Mouse (Mus musculus) heart, postnatal 25 days (tissue): Measurements from ENCODE around the gene Gm10961. TPM values are rescaled to one million over a fixed set of nuclear protein-coding genes. Genes with fewer than 3 reads are reported as not detected.

Experiments
- DNase-seq: peaks from one replicate; pipeline ENCODE4 v3.0.0; 2022; ENCODE audit warnings: low spot score
- intact Hi-C: fragments of 180-260 bp; cut with DNase I; formaldehyde crosslinking; loops from one replicate; pipeline ENCODE4 v1.15.1; 2025
- total RNA-seq, 2 experiments: library from RNA; stranded (reverse); gene quantifications; 2 replicates each; pipeline ENCODE4 v1.2.3; 2021

Gene Gm10961
- total RNA-seq, 2 experiments from 2014 or later = not detected

- intact Hi-C loops = no loop called here
- DNase-seq = no peak
Measured at GRCm38 (mm10) chr3:107652968-107653367, 21.8 kb downstream of the Gm10961 start.

GRCm38 (mm10) chr3:107654861-107655260 is 23.7 kb downstream of the Gm10961 start:
- intact Hi-C loops = no loop called here
- DNase-seq = no peak

GRCm38 (mm10) chr3:107655491-107655890 is 24.4 kb downstream of the Gm10961 start:
- intact Hi-C loops = no loop called here

GRCm38 (mm10) chr3:107656151-107656550 is 25.0 kb downstream of the Gm10961 start:
- DNase-seq = no peak
- intact Hi-C loops = no loop called here

More at GRCm38 (mm10) chr3:107655491-107655890, 24.4 kb downstream of the Gm10961 start:
- no peak for DNase-seq

GRCm38 (mm10) chr3:107656888-107657287 is 25.8 kb downstream of the Gm10961 start:
- DNase-seq = no peak
- intact Hi-C loops = no loop called here

GRCm38 (mm10) chr3:107659000-107659399 is 27.9 kb downstream of the Gm10961 start:
- intact Hi-C loops = no loop called here
- DNase-seq = no peak

GRCm38 (mm10) chr3:107664641-107665040 is 33.5 kb downstream of the Gm10961 start:
- intact Hi-C loops = no loop called here
- DNase-seq = no peak

- intact Hi-C loops = no loop called here
- DNase-seq = no peak
Measured at GRCm38 (mm10) chr3:107667426-107667825, 36.3 kb downstream of the Gm10961 start.

- no peak for DNase-seq
- intact Hi-C loops = no loop called here
Measured at GRCm38 (mm10) chr3:107668786-107669185, 37.7 kb downstream of the Gm10961 start.

GRCm38 (mm10) chr3:107670500-107670899 is 39.4 kb downstream of the Gm10961 start:
- no peak for DNase-seq
- intact Hi-C loops = no loop called here

GRCm38 (mm10) chr3:107671509-107671908 is 40.4 kb downstream of the Gm10961 start:
- no peak for DNase-seq
- intact Hi-C loops = no loop called here

GRCm38 (mm10) chr3:107680790-107681576 is 49.9 kb downstream of the Gm10961 start:
- no peak for DNase-seq
- intact Hi-C loops = no loop called here

Other genes with a start within 250 kb of the Gm10961 start
- gene Kcnc4, start 171.8 kb upstream of the Gm10961 start, total RNA-seq = under 1 TPM; 0.06 to 0.16 TPM
- gene Slc6a17, start 113.3 kb upstream of the Gm10961 start, total RNA-seq = 1 to 10 TPM; 1.5 to 2.4 TPM
- gene Ubl4b, start 76.2 kb upstream of the Gm10961 start, total RNA-seq = not detected
- gene Alx3, start 36.3 kb upstream of the Gm10961 start, total RNA-seq = not detected
- 10 to 100 TPM; 18.8 to 21.9 TPM for gene Strip1, start 372 bp downstream of the Gm10961 start, total RNA-seq
- gene Ahcyl1, start 65.2 kb downstream of the Gm10961 start, total RNA-seq = 10 to 100 TPM; 80.0 to 81.1 TPM
- 10 to 100 TPM; 46.8 to 48.6 TPM for gene Csf1, start 129.1 kb downstream of the Gm10961 start, total RNA-seq
- not detected for gene Eps8l3, start 245.9 kb downstream of the Gm10961 start, total RNA-seq